Mouse (Mus musculus): ENCODE results near the gene Tubgcp2.

The Tubgcp2 gene

GRCm38 (mm10) chr7:140047811-140048311 lies 11.4 kb upstream of the Tubgcp2 start:
- DNase-seq (ENCODE audit: low spot score in 2 of 2): no peak

GRCm38 (mm10) chr7:140045546-140045945 lies 9.1 kb upstream of the Tubgcp2 start:
- DNase-seq (ENCODE audit: low spot score in 2 of 2): no peak

- DNase-seq (ENCODE audit: low spot score in 2 of 2): no peak
Measured at GRCm38 (mm10) chr7:140042728-140043127, 6.3 kb upstream of the Tubgcp2 start.

- DNase-seq (ENCODE audit: low spot score in 2 of 2): no peak
Measured at GRCm38 (mm10) chr7:140037171-140037555, 694 bp upstream of the Tubgcp2 start.

GRCm38 (mm10) chr7:140035456-140035855 lies 1.0 kb downstream of the Tubgcp2 start:
- DNase-seq (ENCODE audit: low spot score in 2 of 2): no peak

GRCm38 (mm10) chr7:140033386-140033785 lies 3.1 kb downstream of the Tubgcp2 start:
- no peak for DNase-seq (ENCODE audit: low spot score in 2 of 2)

- no peak for DNase-seq (ENCODE audit: low spot score in 2 of 2)
Measured at GRCm38 (mm10) chr7:140032366-140032765, 4.1 kb downstream of the Tubgcp2 start.

GRCm38 (mm10) chr7:140031771-140032170 lies 4.7 kb downstream of the Tubgcp2 start:
- DNase-seq (ENCODE audit: low spot score in 2 of 2): no peak

GRCm38 (mm10) chr7:140011336-140011735 lies 25.1 kb downstream of the Tubgcp2 start:
- no peak for DNase-seq (ENCODE audit: low spot score in 2 of 2)

- peak in 1 of 2 experiments; percentile 1 for DNase-seq (ENCODE audit: low spot score in 2 of 2)
Measured at GRCm38 (mm10) chr7:140007781-140008180, 28.7 kb downstream of the Tubgcp2 start.

- peak in 1 of 2 experiments; percentile 2 for DNase-seq (ENCODE audit: low spot score in 2 of 2)
Measured at GRCm38 (mm10) chr7:140006861-140007611, 29.4 kb downstream of the Tubgcp2 start.

- DNase-seq (ENCODE audit: low spot score in 2 of 2): no peak
Measured at GRCm38 (mm10) chr7:140004666-140005065, 31.8 kb downstream of the Tubgcp2 start.

GRCm38 (mm10) chr7:140001086-140001740 lies 35.3 kb downstream of the Tubgcp2 start:
- peak in 1 of 2 experiments; percentile 3 for DNase-seq (ENCODE audit: low spot score in 2 of 2)

GRCm38 (mm10) chr7:139998691-139999350 lies 37.6 kb downstream of the Tubgcp2 start:
- no peak for DNase-seq (ENCODE audit: low spot score in 2 of 2)

GRCm38 (mm10) chr7:139994676-139995075 lies 41.8 kb downstream of the Tubgcp2 start:
- peak; percentile 37 to 64 for DNase-seq (ENCODE audit: low spot score in 2 of 2)

- no peak for DNase-seq (ENCODE audit: low spot score in 2 of 2)
Measured at GRCm38 (mm10) chr7:139994202-139994601, 42.3 kb downstream of the Tubgcp2 start.

- no peak for DNase-seq (ENCODE audit: low spot score in 2 of 2)
Measured at GRCm38 (mm10) chr7:139993532-139993931, 42.9 kb downstream of the Tubgcp2 start.

- no peak for DNase-seq (ENCODE audit: low spot score in 2 of 2)
Measured at GRCm38 (mm10) chr7:139992406-139992805, 44.1 kb downstream of the Tubgcp2 start, which contains the start of gene Adam8. Gene Adam8 (minus strand): TSS chr7:139992562.

GRCm38 (mm10) chr7:139990864-139991394 lies 45.5 kb downstream of the Tubgcp2 start:
- DNase-seq (ENCODE audit: low spot score in 2 of 2): no peak

- DNase-seq (ENCODE audit: low spot score in 2 of 2): no peak
Measured at GRCm38 (mm10) chr7:139988272-139988671, 48.2 kb downstream of the Tubgcp2 start.

GRCm38 (mm10) chr7:139984505-139984904 lies 52.0 kb downstream of the Tubgcp2 start:
- no peak for DNase-seq (ENCODE audit: low spot score in 2 of 2)

- no peak for DNase-seq (ENCODE audit: low spot score in 2 of 2)
Measured at GRCm38 (mm10) chr7:139982058-139982457, 54.4 kb downstream of the Tubgcp2 start.
